Mouse (Mus musculus): Measurements from ENCODE around the gene Aamdc. TPM values are rescaled to one million over a fixed set of nuclear protein-coding genes. Genes with fewer than 3 reads are reported as not detected.

Aamdc gene
- polyA plus RNA-seq, 1 experiment from 2014 or later = 34.1 TPM

DNA sequence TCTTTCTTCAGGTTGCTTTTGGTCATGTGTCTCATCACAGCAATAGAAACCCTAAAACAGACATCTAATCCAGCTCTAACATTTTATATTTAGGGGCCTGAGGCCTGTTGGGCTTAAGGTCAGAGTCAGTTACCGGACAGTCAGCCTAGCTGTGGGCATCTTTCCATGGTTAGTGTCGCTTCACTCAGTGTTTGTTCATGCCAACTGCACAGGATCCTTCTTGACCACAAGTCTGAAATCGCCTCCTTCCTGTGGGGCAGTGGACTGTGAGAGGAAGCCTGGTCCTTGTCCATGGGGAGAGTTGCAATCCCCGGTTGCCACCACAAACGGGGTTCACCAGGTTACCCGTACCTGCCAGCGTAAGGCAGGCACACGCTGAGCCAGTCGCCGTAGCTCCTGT, 30.0 kb downstream of the Aamdc start:
- Histone ChIP-seq H3K36me3 (ENCODE audit: control insufficient read depth, insufficient read depth, low read length) (no peaks in the 10 kb centered on the region), H3K27ac (ENCODE audit: low read depth, low read length) (no peak overlapping the region), H3K9me3 (replicated peaks; ENCODE audit: control insufficient read depth, low read length) (no peaks in the 10 kb centered on the region), H3K4me2 (no peak overlapping the region), H3K4me1 (ENCODE audit: control insufficient read depth, insufficient read depth, low read length) (no peaks in the 10 kb centered on the region), H3K4me3 (ENCODE audit: low read depth, low read length) (no peak overlapping the region), H3K27me3 (ENCODE audit: control insufficient read depth, insufficient read depth, low read length) (no peaks in the 10 kb centered on the region), H3K9ac (ENCODE audit: low read depth, low read length) (no peak overlapping the region)
- 80% methylated on average over 10 of the region's 10 CpGs for WGBS (ENCODE audit: insufficient replicate concordance)
- ATAC-seq (replicated peaks; ENCODE audit: insufficient number of reproducible peaks, low FRiP score, low TSS enrichment) = no peak

DNA sequence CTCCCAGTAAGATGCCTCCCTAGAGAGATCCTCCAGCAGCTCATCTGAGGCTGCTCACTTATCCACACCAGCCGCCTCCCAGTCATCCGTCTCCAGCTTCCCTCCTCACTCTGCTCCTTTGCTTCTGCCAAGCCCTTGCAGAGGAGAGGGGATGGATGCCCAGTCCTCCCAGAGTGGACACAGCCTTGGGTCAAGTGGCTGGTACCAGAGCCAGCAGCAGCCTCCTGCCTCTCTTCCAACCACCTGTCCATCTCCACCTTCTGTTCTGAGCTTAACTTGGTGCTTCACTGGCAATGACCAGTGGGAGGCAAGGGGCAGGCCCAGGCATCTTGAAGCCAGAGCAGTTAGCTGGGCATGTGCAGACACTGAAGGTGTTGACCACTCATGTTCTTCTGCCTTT, 32.8 kb downstream of the Aamdc start:
- 65% methylated on average over 2 of the region's 2 CpGs for WGBS (ENCODE audit: insufficient replicate concordance)
- no peaks in the 10 kb centered on the region for H3K4me1 ChIP-seq (ENCODE audit: control insufficient read depth, insufficient read depth, low read length)
- no peak for ATAC-seq (replicated peaks; ENCODE audit: insufficient number of reproducible peaks, low FRiP score, low TSS enrichment)
- H3K4me2 ChIP-seq = no peak overlapping the region
- H3K9me3 ChIP-seq (replicated peaks; ENCODE audit: control insufficient read depth, low read length) = no peaks in the 10 kb centered on the region
- H3K4me3 ChIP-seq (ENCODE audit: low read depth, low read length) = no peak overlapping the region
- H3K36me3 ChIP-seq (ENCODE audit: control insufficient read depth, insufficient read depth, low read length) = peaks cover 11% of the 10 kb centered on the region
- H3K27ac ChIP-seq (ENCODE audit: low read depth, low read length) = no peak overlapping the region
- no peak overlapping the region for H3K9ac ChIP-seq (ENCODE audit: low read depth, low read length)
- H3K27me3 ChIP-seq (ENCODE audit: control insufficient read depth, insufficient read depth, low read length) = no peaks in the 10 kb centered on the region

GRCm38 (mm10) chr7:97536571-97536970, 42.7 kb downstream of the Aamdc start:
- peaks cover 27% of the 10 kb centered on the region for H3K36me3 ChIP-seq (ENCODE audit: control insufficient read depth, insufficient read depth, low read length)
- no peak overlapping the region for H3K4me2 ChIP-seq
- H3K9me3 ChIP-seq (replicated peaks; ENCODE audit: control insufficient read depth, low read length) = no peaks in the 10 kb centered on the region
- ATAC-seq (replicated peaks; ENCODE audit: insufficient number of reproducible peaks, low FRiP score, low TSS enrichment) = no peak
- H3K9ac ChIP-seq (ENCODE audit: low read depth, low read length) = no peak overlapping the region
- no peaks in the 10 kb centered on the region for H3K27me3 ChIP-seq (ENCODE audit: control insufficient read depth, insufficient read depth, low read length)
- no peaks in the 10 kb centered on the region for H3K4me1 ChIP-seq (ENCODE audit: control insufficient read depth, insufficient read depth, low read length)
- 91% methylated on average over 5 of the region's 5 CpGs for WGBS (ENCODE audit: insufficient replicate concordance)
- H3K27ac ChIP-seq (ENCODE audit: low read depth, low read length) = no peak overlapping the region
- no peak overlapping the region for H3K4me3 ChIP-seq (ENCODE audit: low read depth, low read length)

DNA sequence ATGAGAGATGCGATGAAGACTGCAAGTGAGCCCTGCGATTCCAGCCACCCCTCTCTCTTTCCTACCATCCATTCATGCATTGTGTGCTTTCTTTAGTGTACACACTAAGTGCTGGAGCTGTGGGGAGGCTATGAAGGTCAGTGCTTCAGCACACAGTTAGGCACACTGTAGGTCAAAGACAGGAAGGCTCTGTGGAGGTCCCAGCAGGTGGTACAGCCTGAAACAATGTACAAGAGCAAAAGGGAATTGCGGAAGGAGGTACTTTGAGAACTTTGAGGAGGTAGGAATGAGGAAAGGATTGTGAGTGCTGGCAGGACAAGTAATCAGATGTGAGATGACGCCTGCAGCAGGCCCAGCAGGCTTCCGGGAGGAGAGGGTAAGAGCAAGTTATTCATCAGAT, 43.8 kb downstream of the Aamdc start:
- ATAC-seq (replicated peaks; ENCODE audit: insufficient number of reproducible peaks, low FRiP score, low TSS enrichment) = no peak
- Histone ChIP-seq H3K4me1 (ENCODE audit: control insufficient read depth, insufficient read depth, low read length) (no peaks in the 10 kb centered on the region), H3K9me3 (replicated peaks; ENCODE audit: control insufficient read depth, low read length) (no peaks in the 10 kb centered on the region), H3K9ac (ENCODE audit: low read depth, low read length) (no peak overlapping the region), H3K27me3 (ENCODE audit: control insufficient read depth, insufficient read depth, low read length) (no peaks in the 10 kb centered on the region), H3K27ac (ENCODE audit: low read depth, low read length) (no peak overlapping the region), H3K4me3 (ENCODE audit: low read depth, low read length) (no peak overlapping the region), H3K4me2 (no peak overlapping the region), H3K36me3 (ENCODE audit: control insufficient read depth, insufficient read depth, low read length) (peaks cover 28% of the 10 kb centered on the region)
- WGBS (ENCODE audit: insufficient replicate concordance) = 85% methylated on average over 5 of the region's 5 CpGs

- Histone ChIP-seq H3K4me3 (ENCODE audit: low read depth, low read length) (no peak overlapping the region), H3K36me3 (ENCODE audit: control insufficient read depth, insufficient read depth, low read length) (peaks cover 12% of the 10 kb centered on the region), H3K9me3 (replicated peaks; ENCODE audit: control insufficient read depth, low read length) (no peaks in the 10 kb centered on the region), H3K27me3 (ENCODE audit: control insufficient read depth, insufficient read depth, low read length) (no peaks in the 10 kb centered on the region), H3K4me2 (no peak overlapping the region), H3K27ac (ENCODE audit: low read depth, low read length) (no peak overlapping the region), H3K4me1 (ENCODE audit: control insufficient read depth, insufficient read depth, low read length) (0 out of 2 replicates have a peak, but pooled peaks cover 2% of the 10 kb centered on the region), H3K9ac (ENCODE audit: low read depth, low read length) (no peak overlapping the region)
- no peak for ATAC-seq (replicated peaks; ENCODE audit: insufficient number of reproducible peaks, low FRiP score, low TSS enrichment)
- 91% methylated on average over 2 of the region's 2 CpGs for WGBS (ENCODE audit: insufficient replicate concordance)
These were observed 59.4 kb downstream of the Aamdc start for GRCm38 (mm10) chr7:97519935-97520334.

DNA sequence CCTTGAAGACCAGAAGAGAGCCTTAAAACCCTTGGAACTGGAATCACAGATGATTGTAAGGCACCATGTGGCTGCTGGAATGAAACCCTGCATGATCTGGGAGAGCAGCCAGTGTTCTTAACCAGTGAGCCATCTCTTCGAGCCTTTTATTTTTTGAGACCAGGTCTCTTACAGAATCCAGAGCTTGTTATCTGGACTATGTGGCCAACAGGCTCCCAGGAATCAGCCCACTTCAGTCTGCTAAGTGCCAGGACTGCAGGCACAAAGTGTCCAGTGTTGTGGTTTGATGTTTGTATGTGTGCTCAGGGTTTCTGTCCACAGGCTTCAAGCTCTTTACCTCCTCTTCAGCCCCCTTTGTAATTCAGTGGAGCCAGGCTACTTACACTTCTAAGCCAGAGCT, 64.5 kb downstream of the Aamdc start:
- H3K9ac ChIP-seq (ENCODE audit: low read depth, low read length) = no peak overlapping the region
- no peak for ATAC-seq (replicated peaks; ENCODE audit: insufficient number of reproducible peaks, low FRiP score, low TSS enrichment)
- H3K9me3 ChIP-seq (replicated peaks; ENCODE audit: control insufficient read depth, low read length) = no peaks in the 10 kb centered on the region
- H3K4me2 ChIP-seq = no peak overlapping the region
- H3K36me3 ChIP-seq (ENCODE audit: control insufficient read depth, insufficient read depth, low read length) = peaks cover 11% of the 10 kb centered on the region
- WGBS (ENCODE audit: insufficient replicate concordance) = 39% methylated on average over 1 of the region's 1 CpGs
- H3K4me3 ChIP-seq (ENCODE audit: low read depth, low read length) = no peak overlapping the region
- 0 out of 2 replicates have a peak, but pooled peaks cover 3% of the 10 kb centered on the region for H3K4me1 ChIP-seq (ENCODE audit: control insufficient read depth, insufficient read depth, low read length)
- no peaks in the 10 kb centered on the region for H3K27me3 ChIP-seq (ENCODE audit: control insufficient read depth, insufficient read depth, low read length)
- H3K27ac ChIP-seq (ENCODE audit: low read depth, low read length) = peak overlapping the region; percentile 24

- no peaks in the 10 kb centered on the region for H3K4me1 ChIP-seq (ENCODE audit: control insufficient read depth, insufficient read depth, low read length)
- peaks cover 11% of the 10 kb centered on the region for H3K36me3 ChIP-seq (ENCODE audit: control insufficient read depth, insufficient read depth, low read length)
- H3K4me3 ChIP-seq (ENCODE audit: low read depth, low read length) = no peak overlapping the region
- no peaks in the 10 kb centered on the region for H3K9me3 ChIP-seq (replicated peaks; ENCODE audit: control insufficient read depth, low read length)
- H3K27ac ChIP-seq (ENCODE audit: low read depth, low read length) = no peak overlapping the region
- no peak for ATAC-seq (replicated peaks; ENCODE audit: insufficient number of reproducible peaks, low FRiP score, low TSS enrichment)
- H3K4me2 ChIP-seq = no peak overlapping the region
- 73% methylated on average over 5 of the region's 5 CpGs for WGBS (ENCODE audit: insufficient replicate concordance)
- no peaks in the 10 kb centered on the region for H3K27me3 ChIP-seq (ENCODE audit: control insufficient read depth, insufficient read depth, low read length)
- no peak overlapping the region for H3K9ac ChIP-seq (ENCODE audit: low read depth, low read length)
These were observed 78.6 kb downstream of the Aamdc start for GRCm38 (mm10) chr7:97500555-97501209.

Other genes with a start within 250 kb of the Aamdc start
- gene Usp35, start 247.5 kb downstream of the Aamdc start, polyA plus RNA-seq (2014; fragmentation: Nextera tagmentation; extraction: Ambion mirVana) = 1.3 and 1.7 TPM in 2 replicates
- gene Kctd21, start 247.2 kb downstream of the Aamdc start, polyA plus RNA-seq (2014; fragmentation: Nextera tagmentation; extraction: Ambion mirVana) = 3.6 and 3.8 TPM in 2 replicates
- gene Alg8, start 207.9 kb downstream of the Aamdc start, polyA plus RNA-seq (2014; fragmentation: Nextera tagmentation; extraction: Ambion mirVana) = 35.1 and 39.2 TPM in 2 replicates
- gene Ndufc2, start 179.5 kb downstream of the Aamdc start, polyA plus RNA-seq (2014; fragmentation: Nextera tagmentation; extraction: Ambion mirVana) = 502 and 505 TPM in 2 replicates
- 0.11 and 0.96 TPM in 2 replicates for gene Thrsp, start 161.8 kb downstream of the Aamdc start, polyA plus RNA-seq (2014; fragmentation: Nextera tagmentation; extraction: Ambion mirVana)
- gene Kctd14, start 128.2 kb downstream of the Aamdc start, polyA plus RNA-seq (2014; fragmentation: Nextera tagmentation; extraction: Ambion mirVana) = 0.66 and 0.67 TPM in 2 replicates
- 37.8 and 40.1 TPM in 2 replicates for gene Ints4, start 98.5 kb downstream of the Aamdc start, polyA plus RNA-seq (2014; fragmentation: Nextera tagmentation; extraction: Ambion mirVana)
- gene Rsf1, start 392 bp upstream of the Aamdc start, polyA plus RNA-seq (2014; fragmentation: Nextera tagmentation; extraction: Ambion mirVana) = 13.3 and 16.2 TPM in 2 replicates
- 122 and 123 TPM in 2 replicates for gene Clns1a, start 117.1 kb upstream of the Aamdc start, polyA plus RNA-seq (2014; fragmentation: Nextera tagmentation; extraction: Ambion mirVana)
- gene Aqp11, start 158.8 kb upstream of the Aamdc start, polyA plus RNA-seq (2014; fragmentation: Nextera tagmentation; extraction: Ambion mirVana) = 2.6 and 3.3 TPM in 2 replicates
- 5.5 and 8.7 TPM in 2 replicates for gene Pak1, start 209.0 kb upstream of the Aamdc start, polyA plus RNA-seq (2014; fragmentation: Nextera tagmentation; extraction: Ambion mirVana)

All from heart, embryonic 11.5 days (tissue).